Mouse (Mus musculus): ENCODE measurements around the gene Ssx2ip. TPM values are rescaled to one million over a fixed set of nuclear protein-coding genes. Genes with fewer than 3 reads are reported as not detected.

The Ssx2ip gene
- polyA plus RNA-seq, 1 experiment from 2014 or later, result 20.2 TPM

DNA sequence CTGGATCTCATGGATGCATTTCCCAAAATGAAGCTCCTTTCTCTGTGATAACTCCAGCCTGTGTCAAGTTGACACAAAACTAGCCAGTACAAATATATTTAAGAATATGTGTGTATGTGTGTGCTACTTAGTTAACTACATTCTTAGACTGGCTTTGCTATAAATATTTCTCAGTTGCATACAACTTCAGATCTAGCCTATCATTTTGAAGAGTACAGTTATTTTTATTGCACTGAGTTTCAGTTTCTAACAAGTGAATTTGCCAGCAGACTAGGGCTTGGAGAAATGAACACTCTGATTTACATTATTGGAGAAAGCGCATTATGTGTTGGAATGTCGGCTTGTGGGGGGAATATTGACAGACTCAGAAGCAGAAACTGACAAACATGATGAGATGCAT is 23.6 kb upstream of the Ssx2ip start:
- WGBS, result 91% methylated on average over 2 of the region's 2 CpGs
- Histone ChIP-seq H3K4me1 (replicated peaks) (peaks cover 20% of the 10 kb centered on the region), H3K36me3 (no peaks in the 10 kb centered on the region), H3K27ac (0 out of 2 replicates have a peak overlapping the region, but pooled peaks have one; percentile 73), H3K4me3 (no peak overlapping the region), H3K9me3 (peaks cover 7% of the 10 kb centered on the region), H3K27me3 (ENCODE audit: insufficient read depth, poor library complexity, severe bottlenecking) (peaks cover 64% of the 10 kb centered on the region)
- no peak for DNase-seq (ENCODE audit: low spot score)

DNA sequence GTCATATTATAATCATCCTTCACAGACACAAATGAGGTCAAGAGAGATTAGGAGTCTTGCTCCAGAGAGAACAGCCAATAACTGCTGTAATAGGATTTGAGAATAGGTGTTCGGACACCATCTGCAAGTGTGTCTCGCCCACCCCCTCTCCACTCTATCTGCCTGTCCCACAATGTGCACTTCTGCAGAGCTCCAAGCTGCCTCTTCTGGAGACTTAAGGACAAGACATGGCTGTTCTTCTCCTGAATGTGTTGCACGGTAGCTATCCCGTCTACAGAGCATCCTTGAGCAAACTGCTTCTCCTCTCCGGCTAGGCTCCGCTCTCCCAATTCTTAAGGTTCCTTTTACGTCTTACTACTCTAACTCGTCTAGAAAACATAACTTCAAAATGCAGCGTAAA is 23.0 kb upstream of the Ssx2ip start:
- WGBS, result 95% methylated on average over 9 of the region's 9 CpGs
- Histone ChIP-seq H3K4me1 (replicated peaks) (peaks cover 19% of the 10 kb centered on the region), H3K9me3 (peaks cover 7% of the 10 kb centered on the region), H3K27me3 (ENCODE audit: insufficient read depth, poor library complexity, severe bottlenecking) (peaks cover 64% of the 10 kb centered on the region), H3K36me3 (no peaks in the 10 kb centered on the region), H3K27ac (no peak overlapping the region), H3K4me3 (no peak overlapping the region)
- DNase-seq (ENCODE audit: low spot score), result no peak

DNA sequence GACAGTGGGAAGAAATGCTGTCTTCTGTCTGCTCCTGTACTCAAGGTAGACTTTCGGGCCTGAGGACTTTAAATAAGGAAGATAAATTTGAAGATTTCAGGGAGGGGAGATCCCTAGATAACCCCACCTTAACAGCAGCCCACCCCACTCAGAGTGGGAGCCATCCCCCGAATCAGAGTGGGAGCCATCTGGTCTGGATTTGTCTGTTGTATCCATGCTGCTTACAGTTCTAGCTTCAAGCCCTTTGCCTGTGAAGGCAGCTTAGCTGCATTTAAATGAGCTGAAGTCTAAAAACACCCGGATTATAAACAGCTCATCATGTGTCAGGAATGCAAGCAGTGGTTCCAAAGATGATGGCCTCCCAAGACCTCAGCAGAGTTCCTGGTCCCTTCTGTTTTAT is 17.6 kb upstream of the Ssx2ip start:
- Histone ChIP-seq H3K36me3 (no peaks in the 10 kb centered on the region), H3K9me3 (peaks cover 7% of the 10 kb centered on the region), H3K27me3 (ENCODE audit: insufficient read depth, poor library complexity, severe bottlenecking) (peaks cover 56% of the 10 kb centered on the region), H3K4me3 (no peak overlapping the region), H3K27ac (no peak overlapping the region), H3K4me1 (replicated peaks) (no peaks in the 10 kb centered on the region)
- no peak for DNase-seq (ENCODE audit: low spot score)
- 82% methylated on average over 3 of the region's 3 CpGs for WGBS

DNA sequence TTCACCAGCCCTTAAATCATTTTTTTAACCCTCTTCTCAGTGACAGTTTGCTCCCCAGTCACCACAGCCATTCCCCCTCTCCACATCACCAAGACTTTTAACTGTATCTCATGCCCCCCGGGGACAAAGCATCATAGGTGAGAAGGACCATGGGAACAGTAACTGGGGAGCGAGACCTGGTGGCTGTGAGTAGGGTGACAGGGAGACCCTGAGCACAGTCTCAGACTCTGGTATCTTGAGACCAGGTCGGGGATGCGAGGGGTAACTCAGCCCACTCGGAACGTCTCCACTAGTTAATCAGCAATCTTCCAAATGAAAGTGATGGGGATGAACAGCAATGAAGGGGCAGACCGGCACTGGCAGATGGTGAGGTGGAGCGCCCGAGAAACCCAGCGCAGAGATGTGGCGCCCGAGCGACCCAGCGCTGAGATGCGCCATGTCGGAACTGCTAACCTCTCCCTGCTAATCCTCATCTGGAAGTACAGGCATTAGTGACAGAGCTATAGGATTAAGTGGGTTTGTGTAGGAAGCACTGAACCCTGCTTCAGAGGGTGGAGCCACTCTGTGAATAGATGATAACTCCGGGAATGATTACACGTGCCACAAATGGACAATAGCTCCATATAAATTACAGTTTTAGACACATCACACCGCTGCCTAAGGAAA is 11.7 kb upstream of the Ssx2ip start:
- H3K36me3 ChIP-seq, result no peaks in the 10 kb centered on the region
- no peak overlapping the region for H3K27ac ChIP-seq
- WGBS, result 81% methylated on average over 19 of the region's 19 CpGs

DNA sequence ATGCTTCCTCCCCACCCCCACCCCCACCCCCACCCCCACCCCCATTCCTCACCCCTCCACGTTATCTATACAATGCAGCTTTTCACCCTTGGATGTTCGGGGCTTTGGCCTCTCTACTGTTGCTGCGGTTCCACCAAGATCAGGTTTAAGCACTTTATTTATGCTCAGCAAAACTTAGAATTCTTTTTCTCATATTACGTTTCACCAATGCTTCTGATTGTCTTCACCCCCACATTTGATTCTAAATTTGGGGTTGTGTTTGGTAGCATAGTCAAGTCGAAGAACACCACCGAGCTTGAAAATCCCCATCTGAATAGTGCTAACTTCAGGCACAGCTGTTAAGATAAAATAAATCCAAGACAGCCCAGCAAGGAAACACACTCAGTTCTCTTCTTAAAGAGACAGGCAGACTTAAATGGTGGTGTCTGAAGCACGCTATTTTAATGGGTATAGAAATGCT is 10.8 kb upstream of the Ssx2ip start:
- DNase-seq (ENCODE audit: low spot score), result no peak
- Histone ChIP-seq H3K27me3 (ENCODE audit: insufficient read depth, poor library complexity, severe bottlenecking) (peaks cover 18% of the 10 kb centered on the region), H3K9me3 (no peaks in the 10 kb centered on the region), H3K4me3 (no peak overlapping the region), H3K36me3 (no peaks in the 10 kb centered on the region), H3K4me1 (replicated peaks) (peaks cover 9% of the 10 kb centered on the region; the same call in 1 of the 2 replicates), H3K27ac (no peak overlapping the region)
- 47% methylated on average over 7 of the region's 7 CpGs for WGBS

More for the DNA sequence above, 11.7 kb upstream of the Ssx2ip start:
- no peak for DNase-seq (ENCODE audit: low spot score)
- Histone ChIP-seq H3K27me3 (ENCODE audit: insufficient read depth, poor library complexity, severe bottlenecking) (peaks cover 27% of the 10 kb centered on the region), H3K4me3 (no peak overlapping the region), H3K4me1 (replicated peaks) (peaks cover 9% of the 10 kb centered on the region; the same call in 1 of the 2 replicates), H3K9me3 (no peaks in the 10 kb centered on the region)

DNA sequence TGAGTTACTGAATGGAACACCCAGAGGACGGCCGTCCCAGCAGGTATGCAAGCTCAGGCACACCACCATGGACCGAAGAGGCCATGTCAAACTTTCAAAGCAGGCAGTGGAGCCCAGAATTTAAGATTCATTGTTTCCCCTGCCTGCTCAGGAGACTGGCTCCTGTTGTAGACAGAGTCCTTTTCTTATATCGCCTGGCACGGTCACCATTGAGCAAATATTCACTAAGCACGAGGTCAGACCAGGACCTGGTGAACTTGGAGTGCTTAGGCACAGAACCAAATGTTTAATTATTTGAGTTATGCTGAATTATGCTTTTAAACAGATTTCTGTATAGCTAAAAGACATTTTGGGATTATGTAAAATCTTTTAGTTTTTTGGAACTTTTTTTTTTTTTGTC is 8.2 kb upstream of the Ssx2ip start:
- no peak for DNase-seq (ENCODE audit: low spot score)
- 84% methylated on average over 6 of the region's 6 CpGs for WGBS
- no peak overlapping the region for H3K27ac ChIP-seq
- peaks cover 9% of the 10 kb centered on the region; the same call in 1 of the 2 replicates for H3K4me1 ChIP-seq (replicated peaks)
- H3K36me3 ChIP-seq, result no peaks in the 10 kb centered on the region
- no peaks in the 10 kb centered on the region for H3K9me3 ChIP-seq
- H3K27me3 ChIP-seq (ENCODE audit: insufficient read depth, poor library complexity, severe bottlenecking), result peaks cover 11% of the 10 kb centered on the region; the same call in 1 of the 2 replicates
- no peak overlapping the region for H3K4me3 ChIP-seq

DNA sequence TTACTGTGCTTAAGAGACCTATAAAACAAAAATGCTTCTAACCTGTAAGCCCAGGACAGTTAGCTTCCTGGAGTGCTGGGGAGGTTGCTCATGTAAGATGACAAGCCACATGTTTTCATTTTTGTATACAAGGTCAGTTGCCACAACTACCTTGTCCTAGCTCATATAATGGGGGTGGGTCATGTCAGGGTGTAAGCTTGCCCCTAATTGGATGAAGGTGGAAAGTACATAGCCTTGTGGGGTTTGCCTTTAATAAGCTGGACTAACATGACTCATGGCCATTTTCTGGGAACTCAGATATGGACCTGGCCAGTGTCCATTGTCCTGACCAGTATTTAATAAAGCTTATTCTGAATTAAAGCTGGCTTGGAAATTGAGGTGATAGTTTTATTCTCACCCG is 7.5 kb upstream of the Ssx2ip start:
- WGBS, result 93% methylated on average over 1 of the region's 1 CpGs
- H3K27ac ChIP-seq, result no peak overlapping the region
- H3K9me3 ChIP-seq, result no peaks in the 10 kb centered on the region
- no peak for DNase-seq (ENCODE audit: low spot score)
- H3K27me3 ChIP-seq (ENCODE audit: insufficient read depth, poor library complexity, severe bottlenecking), result peaks cover 5% of the 10 kb centered on the region; the same call in 1 of the 2 replicates
- no peaks in the 10 kb centered on the region for H3K36me3 ChIP-seq
- H3K4me1 ChIP-seq (replicated peaks), result peaks cover 9% of the 10 kb centered on the region; the same call in 1 of the 2 replicates
- H3K4me3 ChIP-seq, result no peak overlapping the region

DNA sequence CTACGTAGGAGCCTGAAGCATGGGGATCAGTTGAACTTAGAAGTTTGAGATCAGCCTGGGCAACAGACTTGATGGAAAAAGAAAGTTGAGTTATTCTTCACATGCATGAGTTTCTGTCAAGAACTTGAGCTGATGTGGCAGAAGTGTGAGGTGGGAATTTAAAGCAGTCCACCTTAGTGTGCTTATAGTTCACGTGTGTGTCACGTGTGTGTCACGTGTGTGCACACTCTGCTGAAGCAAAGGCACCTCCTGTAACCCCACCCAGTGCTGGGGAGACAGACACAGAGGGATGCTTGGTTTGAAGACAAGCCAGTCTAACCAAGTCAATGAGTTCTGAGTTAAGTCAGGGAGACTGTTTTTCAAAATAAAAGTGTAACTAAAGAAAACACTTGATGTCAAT is 6.6 kb upstream of the Ssx2ip start:
- no peak overlapping the region for H3K4me3 ChIP-seq
- no peak for DNase-seq (ENCODE audit: low spot score)
- H3K9me3 ChIP-seq, result peaks cover 6% of the 10 kb centered on the region; the same call in 1 of the 2 replicates
- WGBS, result 86% methylated on average over 4 of the region's 4 CpGs
- no peak overlapping the region for H3K27ac ChIP-seq
- H3K27me3 ChIP-seq (ENCODE audit: insufficient read depth, poor library complexity, severe bottlenecking), result peaks cover 3% of the 10 kb centered on the region; the same call in 1 of the 2 replicates
- H3K36me3 ChIP-seq, result no peaks in the 10 kb centered on the region
- peaks cover 9% of the 10 kb centered on the region; the same call in 1 of the 2 replicates for H3K4me1 ChIP-seq (replicated peaks)

DNA sequence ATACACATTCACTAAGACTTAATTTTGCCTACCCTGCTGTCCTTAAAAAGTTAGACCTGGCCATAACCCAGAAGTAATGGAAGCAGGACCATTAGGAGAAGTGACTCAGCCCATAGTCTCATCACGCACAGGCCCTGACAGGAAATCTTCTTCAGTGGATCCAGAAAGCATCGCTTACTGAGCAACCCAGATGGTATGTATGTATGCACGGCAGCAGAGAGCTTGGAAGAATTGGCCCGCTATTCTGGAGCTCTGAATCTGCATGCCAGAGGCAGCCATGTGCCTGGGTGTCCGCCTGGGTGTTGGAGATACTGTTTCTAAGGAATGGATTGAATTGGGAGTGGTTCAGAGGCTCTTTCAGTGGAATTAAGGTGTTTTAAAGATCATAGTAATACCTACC is 5.2 kb upstream of the Ssx2ip start:
- Histone ChIP-seq H3K27me3 (ENCODE audit: insufficient read depth, poor library complexity, severe bottlenecking) (peaks cover 10% of the 10 kb centered on the region), H3K4me1 (replicated peaks) (peaks cover 5% of the 10 kb centered on the region; the same call in 1 of the 2 replicates), H3K36me3 (no peaks in the 10 kb centered on the region), H3K4me3 (no peak overlapping the region), H3K27ac (no peak overlapping the region), H3K9me3 (peaks cover 9% of the 10 kb centered on the region; the same call in 1 of the 2 replicates)
- DNase-seq (ENCODE audit: low spot score), result no peak
- 89% methylated on average over 5 of the region's 5 CpGs for WGBS

DNA sequence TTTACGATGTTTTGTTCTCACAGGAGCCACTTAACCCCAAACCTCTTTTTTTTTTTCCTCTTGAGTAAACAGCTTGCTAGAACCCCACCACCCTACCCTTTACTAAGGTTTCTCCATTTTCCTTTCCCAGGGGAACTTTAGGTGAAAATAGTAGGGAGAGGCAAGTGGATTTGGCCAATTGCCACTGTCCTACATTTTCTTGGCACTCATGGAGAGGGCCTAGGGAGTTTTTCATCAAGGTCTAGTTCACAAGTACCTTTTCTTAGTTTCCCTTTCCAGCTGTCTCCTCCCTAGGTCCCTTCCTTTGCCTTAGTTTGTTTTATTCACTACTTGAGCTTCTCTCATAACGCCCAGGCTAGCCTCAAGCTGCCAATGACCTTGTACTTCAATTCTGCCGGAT is 672 bp upstream of the Ssx2ip start:
- 48% methylated on average over 3 of the region's 3 CpGs for WGBS
- DNase-seq (ENCODE audit: low spot score), result no peak
- peaks cover 39% of the 10 kb centered on the region for H3K4me1 ChIP-seq (replicated peaks)

DNA sequence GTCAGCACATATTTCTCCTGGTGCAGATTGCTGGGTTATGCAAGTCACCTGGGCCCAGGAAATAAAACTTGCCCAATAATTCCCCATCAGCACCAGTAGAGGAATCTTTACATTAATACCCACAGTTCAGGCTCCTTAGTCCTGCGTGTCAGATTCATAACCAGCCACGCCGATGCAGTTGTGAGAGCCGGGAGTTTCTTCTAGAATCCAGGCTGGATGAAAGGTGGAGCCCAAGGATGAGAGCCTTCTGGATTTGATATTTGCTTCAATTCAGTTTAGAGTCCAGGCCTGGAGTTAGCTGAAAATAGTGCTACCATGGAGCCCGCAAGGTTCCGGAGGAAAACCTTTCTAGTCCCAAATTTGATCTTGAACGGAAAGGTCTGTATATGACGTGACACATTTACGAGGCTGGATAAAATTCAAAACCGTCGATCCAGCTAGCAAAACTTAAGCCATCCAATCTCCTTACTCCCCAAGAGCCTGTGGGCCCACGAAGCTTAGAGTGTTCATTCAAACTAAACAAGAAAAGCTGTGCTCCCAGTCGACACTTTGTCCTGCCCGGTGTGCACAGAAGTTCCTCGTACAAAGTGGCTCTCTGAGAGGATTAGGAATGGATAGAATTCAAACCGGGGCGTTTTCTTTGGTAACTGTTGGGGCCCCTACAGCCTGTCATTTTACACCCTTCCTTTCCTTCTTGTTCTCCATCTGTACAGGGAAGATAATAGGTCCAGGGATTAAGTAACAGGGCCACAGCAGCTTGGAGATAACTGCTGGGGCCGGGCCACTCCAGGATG is 968 bp downstream of the Ssx2ip start:
- Histone ChIP-seq H3K36me3 (peaks cover 3% of the 10 kb centered on the region; the same call in 1 of the 2 replicates), H3K9me3 (peaks cover 9% of the 10 kb centered on the region; the same call in 1 of the 2 replicates), H3K27ac (peak overlapping the region; percentile 95), H3K4me3 (peak overlapping the region; percentile 95), H3K27me3 (ENCODE audit: insufficient read depth, poor library complexity, severe bottlenecking) (peaks cover 7% of the 10 kb centered on the region; the same call in 1 of the 2 replicates), H3K4me1 (replicated peaks) (peaks cover 39% of the 10 kb centered on the region)
- DNase-seq (ENCODE audit: low spot score), result no peak
- WGBS, result 42% methylated on average over 18 of the region's 18 CpGs

More for the DNA sequence above, 672 bp upstream of the Ssx2ip start:
- Histone ChIP-seq H3K27me3 (ENCODE audit: insufficient read depth, poor library complexity, severe bottlenecking) (peaks cover 7% of the 10 kb centered on the region; the same call in 1 of the 2 replicates), H3K9me3 (peaks cover 9% of the 10 kb centered on the region; the same call in 1 of the 2 replicates), H3K27ac (peak overlapping the region; percentile 95), H3K4me3 (peak overlapping the region; percentile 95), H3K36me3 (no peaks in the 10 kb centered on the region)

DNA sequence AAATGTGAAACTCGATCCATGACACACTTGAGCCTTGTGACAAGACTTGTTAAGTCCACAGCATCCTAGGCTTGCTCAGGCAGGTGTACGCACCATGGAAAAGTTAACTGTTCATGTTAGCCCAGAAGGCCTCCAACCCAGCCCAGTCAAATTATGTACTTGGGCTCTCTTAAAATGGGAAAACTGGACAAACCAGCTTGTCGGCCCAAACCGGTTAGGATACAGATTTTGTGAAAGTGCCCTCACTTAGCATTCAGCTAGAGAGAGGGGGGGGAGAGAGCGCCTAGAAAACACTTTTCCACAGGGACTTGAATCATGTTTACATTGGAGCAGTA is 1.5 kb downstream of the Ssx2ip start:
- H3K36me3 ChIP-seq, result peaks cover 3% of the 10 kb centered on the region; the same call in 1 of the 2 replicates
- peak overlapping the region; percentile 95 for H3K4me3 ChIP-seq
- H3K4me1 ChIP-seq (replicated peaks), result peaks cover 39% of the 10 kb centered on the region
- peak; percentile 12 for DNase-seq (ENCODE audit: low spot score)
- H3K27ac ChIP-seq, result 0 out of 2 replicates have a peak overlapping the region, but pooled peaks have one; percentile 31
- WGBS, result 65% methylated on average over 5 of the region's 5 CpGs
- H3K9me3 ChIP-seq, result peaks cover 9% of the 10 kb centered on the region; the same call in 1 of the 2 replicates
- peaks cover 7% of the 10 kb centered on the region; the same call in 1 of the 2 replicates for H3K27me3 ChIP-seq (ENCODE audit: insufficient read depth, poor library complexity, severe bottlenecking)
